Mouse (Mus musculus) thymus, postnatal 36 days (tissue): Measurements from ENCODE around the gene Hspbp1.

ENCODE experiments used
- DNase-seq, 2 experiments: peaks; one replicate each; pipeline ENCODE4 v3.0.0; 2022; ENCODE audit warnings: mixed read lengths in 2 of 2

Gene Hspbp1

DNA sequence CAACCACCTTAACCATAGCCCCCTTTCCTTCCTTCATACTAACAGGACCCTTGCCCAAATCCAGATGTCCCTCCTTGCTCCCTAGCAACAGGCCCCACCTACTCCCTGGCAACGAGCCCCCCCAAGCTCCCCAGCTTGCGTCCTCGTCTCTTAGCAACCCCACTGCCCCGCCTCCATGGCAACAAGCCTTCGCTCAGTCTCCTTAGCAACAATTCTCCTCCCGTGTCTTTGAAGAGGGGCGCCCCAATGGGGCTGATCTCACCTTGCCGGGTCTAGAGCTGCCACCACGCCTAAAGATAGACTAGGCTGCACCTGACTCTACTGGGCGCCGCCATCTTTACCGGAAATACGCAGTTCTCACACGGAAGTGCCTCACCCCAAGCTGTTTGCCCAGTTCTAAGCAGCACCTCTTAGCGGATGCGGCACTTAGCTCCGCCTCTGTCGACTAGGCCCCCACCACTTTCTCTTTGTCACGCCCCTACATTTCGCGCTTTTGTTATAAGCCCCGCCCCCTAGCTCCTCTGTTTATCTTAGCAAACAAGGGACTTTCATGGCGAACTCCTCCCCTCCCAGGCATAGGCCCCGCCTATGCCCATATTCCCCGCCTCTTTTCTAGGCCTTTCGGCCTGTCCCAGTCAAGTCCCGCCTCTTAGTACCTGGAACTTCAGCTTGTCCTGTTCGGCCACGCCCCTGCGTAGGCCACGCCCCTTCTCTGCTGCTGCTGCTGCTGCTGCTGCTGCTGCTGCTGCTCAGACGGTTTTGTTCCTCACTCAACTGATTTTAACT lies at the start of gene Hspbp1:
Gene Hspbp1 (minus strand): TSS at position 437 of the 786 bp plus-strand sequence.
- peak; percentile 94 to 96 for DNase-seq

DNA sequence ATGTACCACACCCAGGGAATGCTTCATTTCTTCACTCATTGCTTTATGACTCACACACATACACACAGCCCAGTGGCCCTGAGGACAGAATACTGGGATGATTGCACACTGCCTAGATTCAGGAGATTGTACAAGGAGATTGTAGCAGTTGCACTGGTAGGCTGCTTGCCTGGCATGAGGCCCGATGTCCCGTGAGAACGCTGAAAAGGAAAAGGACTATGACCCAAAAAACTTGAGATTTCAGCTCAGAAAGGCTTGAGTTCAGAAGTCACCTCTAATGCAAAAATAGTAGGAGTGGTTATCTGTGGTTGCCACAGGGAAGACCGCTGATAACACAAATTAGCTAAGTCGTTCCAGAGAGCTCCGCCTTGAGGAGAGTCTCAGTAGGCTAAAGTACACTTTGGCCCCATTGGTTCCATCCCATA lies 48.1 kb upstream of the Hspbp1 start:
- no peak for DNase-seq

GRCm38 (mm10) chr7:4731090-4731489 lies 46.2 kb upstream of the Hspbp1 start:
- DNase-seq = no peak

DNA sequence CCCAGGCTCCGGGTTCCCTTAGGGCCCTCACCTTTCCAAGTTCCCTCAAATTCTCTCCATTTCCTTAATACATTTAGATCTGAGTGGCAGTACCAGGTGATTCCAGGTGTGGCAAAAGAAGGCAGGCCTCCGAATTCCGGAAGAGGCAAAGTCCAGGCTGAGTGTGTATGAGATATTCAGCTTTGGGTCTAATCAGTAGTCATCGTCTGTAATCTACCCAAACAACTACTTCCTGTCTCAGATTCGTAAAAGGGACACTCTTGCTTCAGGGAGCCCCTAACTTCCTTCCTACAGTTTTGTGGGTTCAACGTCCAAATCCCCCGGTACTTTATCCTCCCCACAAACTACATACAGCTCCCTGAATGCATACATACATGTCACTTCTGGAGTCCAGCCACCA lies 40.3 kb upstream of the Hspbp1 start, which contains the start of gene Tmem150b:
Gene Tmem150b (minus strand): TSS at position 81 of the 400 bp plus-strand sequence.
- no peak for DNase-seq

GRCm38 (mm10) chr7:4724359-4724758 lies 39.5 kb upstream of the Hspbp1 start:
- DNase-seq = no peak

DNA sequence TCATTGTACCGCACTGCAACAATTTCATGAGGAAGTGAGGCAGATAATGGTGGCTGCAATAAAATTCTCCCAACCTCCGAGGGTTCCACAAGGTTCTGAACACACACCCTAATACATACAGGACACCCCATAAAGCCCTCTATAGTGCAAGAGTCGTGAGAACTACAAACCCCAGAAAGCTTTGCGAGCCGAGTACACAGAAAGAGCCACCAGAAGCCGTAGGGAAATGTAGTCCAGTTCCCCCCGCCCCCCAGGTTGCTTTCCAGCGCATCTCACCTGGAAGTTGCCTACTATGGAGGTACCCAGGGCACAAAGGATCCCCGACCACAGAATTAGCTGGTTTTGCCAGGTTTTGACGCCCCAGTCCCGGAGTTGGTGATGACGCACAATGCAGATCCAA lies 38.6 kb upstream of the Hspbp1 start:
- peak; percentile 19 to 35 for DNase-seq

DNA sequence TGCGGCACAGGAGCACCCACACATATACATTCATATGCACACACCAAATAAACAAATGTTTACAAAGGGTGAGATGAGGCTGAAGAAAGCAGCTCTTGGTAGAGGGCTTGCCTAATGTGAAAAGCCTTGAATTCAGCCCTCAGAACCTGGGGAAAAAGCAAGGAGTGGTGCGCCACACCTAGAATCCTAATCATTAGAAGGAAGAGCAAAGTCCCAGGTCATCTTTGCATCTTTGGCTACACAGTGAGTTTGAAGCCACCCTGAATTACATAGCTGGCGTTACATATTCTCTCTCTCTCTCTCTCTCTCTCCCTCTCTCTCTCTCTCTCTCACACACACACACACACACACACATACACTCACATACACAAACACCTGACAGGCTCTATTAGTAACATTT lies 34.4 kb upstream of the Hspbp1 start:
- DNase-seq = no peak

DNA sequence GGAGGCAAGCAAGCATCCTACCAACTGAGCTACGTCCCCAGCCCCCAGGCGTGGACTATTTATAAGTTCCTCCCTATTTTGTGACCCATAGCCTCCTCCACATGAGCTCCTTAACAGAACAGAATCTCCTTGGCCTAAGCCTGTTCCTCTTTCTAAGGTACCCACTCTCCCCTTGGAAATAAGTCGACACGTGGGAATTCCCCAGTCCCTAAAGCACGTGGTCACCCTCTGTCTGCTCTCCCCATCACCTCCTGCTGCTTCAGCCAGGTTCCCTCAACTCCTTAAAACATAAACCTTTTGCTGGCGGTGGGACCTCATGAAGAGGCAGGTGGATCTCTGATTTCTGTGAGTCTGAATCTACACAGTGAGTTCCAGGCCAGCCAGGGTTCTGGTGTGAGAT lies 32.1 kb upstream of the Hspbp1 start:
- DNase-seq = no peak

- DNase-seq = no peak
These were observed 27.7 kb upstream of the Hspbp1 start for GRCm38 (mm10) chr7:4712594-4712993.

DNA sequence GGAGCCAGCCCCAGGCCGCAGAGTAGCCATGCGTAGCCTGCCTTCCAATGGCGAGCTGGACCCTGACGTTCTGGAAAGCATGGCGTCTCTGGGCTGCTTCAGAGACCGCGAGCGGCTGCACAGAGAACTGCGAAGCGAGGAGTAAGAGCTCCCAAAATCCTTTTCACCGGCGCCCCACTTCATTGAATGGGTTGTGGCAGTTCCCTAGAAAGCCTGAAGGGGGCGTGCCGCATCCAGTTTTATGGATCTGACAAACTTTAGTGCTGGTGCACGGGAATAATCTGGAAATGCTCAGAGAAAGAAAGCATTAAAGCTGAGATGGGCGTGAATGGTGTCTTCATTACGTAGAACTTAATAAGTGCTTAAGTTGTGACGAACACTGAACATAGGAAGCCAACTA lies 20.2 kb upstream of the Hspbp1 start:
- DNase-seq = no peak

DNA sequence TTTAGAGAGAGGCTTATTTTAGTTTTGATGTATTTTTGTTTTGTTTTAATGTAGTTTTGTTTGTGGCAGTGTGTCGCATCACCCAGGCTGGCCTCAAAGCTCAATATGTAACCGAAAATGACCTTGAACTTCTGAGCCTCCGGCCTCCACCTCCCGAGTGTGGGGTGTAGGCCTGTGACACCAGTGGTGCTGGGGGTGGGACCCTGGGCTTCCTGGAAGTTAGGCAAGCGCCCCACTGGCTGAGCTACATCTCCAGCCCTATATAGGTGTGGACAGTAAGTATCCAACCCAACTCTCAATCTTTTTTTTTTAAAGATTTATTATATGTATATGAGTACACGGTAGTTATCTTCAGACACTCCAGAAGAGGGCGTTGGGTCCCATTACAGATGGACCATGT lies 18.3 kb upstream of the Hspbp1 start:
- no peak for DNase-seq

- DNase-seq = no peak
These were observed 17.5 kb upstream of the Hspbp1 start for GRCm38 (mm10) chr7:4702334-4702733.

- DNase-seq = no peak
These were observed 8.1 kb upstream of the Hspbp1 start for GRCm38 (mm10) chr7:4693004-4693403.

DNA sequence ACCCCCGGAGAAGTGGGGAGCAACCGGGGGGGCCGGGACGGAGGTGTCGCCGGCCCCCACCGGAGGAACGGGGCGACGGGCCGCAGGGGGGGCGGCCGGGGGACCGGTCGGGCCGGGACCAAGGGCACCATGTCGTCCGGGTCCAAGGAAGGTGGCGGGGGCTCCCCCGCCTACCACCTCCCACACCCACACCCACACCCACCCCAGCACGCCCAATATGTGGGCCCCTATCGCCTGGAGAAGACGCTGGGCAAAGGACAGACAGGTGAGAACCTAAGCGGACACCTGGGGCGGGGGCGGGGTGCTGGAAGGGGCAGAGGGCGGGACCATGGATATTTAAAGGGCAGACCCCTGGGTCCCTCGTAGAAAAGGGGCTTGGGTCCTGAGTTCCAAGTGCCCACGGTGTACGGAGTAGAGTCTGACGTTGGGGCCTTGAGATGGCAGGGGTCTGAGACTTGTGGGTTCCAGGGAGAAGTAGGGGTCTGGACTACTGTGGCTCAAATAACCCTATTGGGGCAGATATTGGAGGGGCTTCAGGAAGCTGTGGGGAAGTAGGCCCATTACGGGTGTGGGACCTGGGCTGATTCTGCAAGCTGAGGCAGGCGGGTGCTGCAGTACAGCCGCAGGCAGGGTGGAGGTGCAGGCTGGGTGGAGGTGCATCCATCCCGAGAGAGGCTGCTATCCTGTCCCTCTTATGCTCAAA lies 6.2 kb upstream of the Hspbp1 start:
- DNase-seq = peak in 1 of 2 experiments; percentile 18

DNA sequence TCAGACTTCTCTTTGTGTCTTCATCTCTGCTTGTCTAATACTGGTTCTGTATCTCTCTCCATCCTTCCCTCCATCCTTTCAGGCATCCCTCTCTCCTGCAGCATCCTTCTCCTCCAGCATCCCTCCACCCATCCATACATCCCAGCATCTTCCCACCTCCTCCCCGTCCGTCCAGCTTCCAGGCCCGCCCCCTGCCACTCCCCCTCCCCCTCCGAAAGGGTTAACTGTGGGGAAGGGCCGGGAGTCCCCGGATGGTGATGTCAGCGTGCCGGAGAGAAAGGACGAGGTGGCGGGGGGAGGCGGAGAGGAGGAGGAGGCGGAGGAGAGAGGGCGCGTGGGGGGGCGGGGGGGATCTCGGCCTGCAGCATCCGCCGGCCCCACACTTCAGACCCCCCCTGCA lies 5.5 kb upstream of the Hspbp1 start, which contains the start of gene Brsk1:
Gene Brsk1 (plus strand): TSS at position 218 of the 400 bp plus-strand sequence.
- peak in 1 of 2 experiments; percentile 47 for DNase-seq

DNA sequence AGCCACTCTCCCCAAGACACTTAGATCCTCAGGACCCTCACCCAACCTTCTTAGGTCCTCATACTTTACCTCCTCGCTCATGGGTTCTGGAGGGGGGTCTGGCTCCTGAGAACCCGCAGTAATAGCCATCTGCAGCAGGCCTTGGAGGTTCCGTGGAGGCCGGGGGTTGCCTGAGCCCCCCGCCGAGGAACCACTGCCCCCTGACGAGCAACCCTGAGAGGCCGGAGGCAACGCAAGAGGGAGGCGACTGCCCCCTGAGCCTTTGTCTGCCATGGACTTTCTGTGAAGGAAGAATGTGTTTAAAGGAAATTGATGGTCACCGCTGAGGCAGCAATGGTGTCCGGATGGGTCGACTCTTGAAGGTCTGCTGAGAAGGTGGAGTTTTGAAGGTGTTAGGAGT lies 665 bp downstream of the Hspbp1 start:
- DNase-seq = peak in 1 of 2 experiments; percentile 35

DNA sequence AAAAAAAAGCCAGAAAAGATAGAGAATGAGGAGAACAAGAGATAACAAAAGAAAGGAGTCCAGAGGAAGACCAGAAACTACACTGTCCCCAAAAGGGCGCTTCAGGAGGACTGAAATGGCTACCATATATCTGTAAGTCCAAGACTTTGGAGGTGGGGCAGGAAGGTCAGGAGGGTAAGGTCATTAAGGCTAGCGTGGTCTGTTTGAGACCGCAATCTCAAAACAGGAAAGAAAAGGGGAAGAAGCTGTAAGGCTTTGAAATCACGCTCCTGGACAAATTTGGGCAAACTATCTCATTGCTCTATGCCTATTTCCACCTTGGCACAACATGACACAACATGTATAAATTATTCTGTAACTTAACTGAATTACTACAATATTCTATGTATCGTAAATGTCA lies 1.6 kb downstream of the Hspbp1 start:
- no peak for DNase-seq

- DNase-seq = no peak
These were observed 9.7 kb downstream of the Hspbp1 start for GRCm38 (mm10) chr7:4675200-4675599.

- DNase-seq = peak; percentile 30 to 44
These were observed 10.6 kb downstream of the Hspbp1 start for GRCm38 (mm10) chr7:4674114-4674731.

GRCm38 (mm10) chr7:4671956-4672355 lies 12.9 kb downstream of the Hspbp1 start:
- no peak for DNase-seq

DNA sequence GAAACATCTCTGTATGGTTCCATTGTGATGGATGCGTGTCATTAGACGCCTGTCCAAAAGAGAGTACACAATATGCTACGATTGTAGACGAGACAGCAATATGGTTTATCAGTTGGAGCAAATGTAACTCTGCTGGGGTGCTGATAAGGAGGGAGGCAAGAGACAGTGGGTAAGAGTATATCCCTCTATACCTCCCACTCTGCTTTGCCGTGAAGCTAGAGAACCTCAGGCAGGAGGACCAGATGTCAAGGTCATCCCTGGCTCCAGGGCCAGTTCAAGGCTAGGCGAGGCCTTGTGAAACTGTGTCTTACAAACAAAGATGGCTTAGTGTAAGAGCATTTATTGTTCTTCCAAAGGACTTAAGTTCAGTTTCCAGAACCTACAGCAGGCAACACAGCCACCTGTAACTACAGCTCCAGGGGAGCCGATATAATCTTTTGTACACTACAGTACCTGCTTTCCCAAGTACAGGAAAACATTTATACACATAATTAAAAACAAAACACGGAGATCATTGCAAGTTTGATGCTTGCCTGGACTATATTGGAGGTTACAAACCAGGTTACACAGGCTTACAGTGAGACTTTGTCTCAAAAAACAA lies 14.1 kb downstream of the Hspbp1 start:
- DNase-seq = no peak

- no peak for DNase-seq
These were observed 15.7 kb downstream of the Hspbp1 start for GRCm38 (mm10) chr7:4669156-4669555.

DNA sequence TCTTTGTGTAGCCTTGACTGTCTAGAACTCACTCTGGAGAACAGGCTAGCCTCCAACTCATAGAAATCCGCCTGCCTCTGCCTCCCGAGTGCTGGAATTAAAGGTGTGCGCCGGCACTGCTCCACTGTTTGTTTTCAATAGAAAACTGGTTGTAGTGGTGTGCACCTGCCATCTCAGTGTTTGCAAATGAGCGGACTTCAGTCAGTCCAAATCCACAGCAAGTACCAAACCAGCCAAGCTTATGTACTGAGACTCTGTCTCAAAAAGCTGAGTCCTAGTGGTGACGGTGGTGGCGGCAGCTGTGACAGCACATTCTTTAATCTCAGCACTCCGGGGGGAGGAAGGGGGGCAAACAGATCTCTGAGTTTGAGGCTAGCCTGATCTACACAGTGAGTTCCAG lies 16.4 kb downstream of the Hspbp1 start:
- DNase-seq = no peak
